Mouse (Mus musculus) adrenal gland, postnatal 10 days (tissue): ENCODE data around the gene Rbm44. TPM values are rescaled to one million over a fixed set of nuclear protein-coding genes. Genes with fewer than 3 reads are reported as not detected.
A peak's percentile ranks its signal among the peaks of the same experiment; 100 is the strongest.

Experiments
- DNase-seq: peaks from one replicate; pipeline ENCODE4 v3.0.0; 2021; ENCODE audit warnings: mixed read lengths
- long read RNA-seq, 2 experiments: library from polyadenylated mRNA; stranded (forward); transcript quantifications; one replicate each; pipeline ENCODE4 v2.0.0; 2021
- total RNA-seq, 2 experiments: library from RNA; stranded (reverse); gene quantifications; 2 replicates each; pipeline ENCODE4 v1.2.3; 2021

Rbm44 gene
- total RNA-seq: under 1 TPM; 0.21 to 0.30 TPM
- long read RNA-seq, experiment 1: 0 reads
- long read RNA-seq, experiment 2: 0 reads

DNA sequence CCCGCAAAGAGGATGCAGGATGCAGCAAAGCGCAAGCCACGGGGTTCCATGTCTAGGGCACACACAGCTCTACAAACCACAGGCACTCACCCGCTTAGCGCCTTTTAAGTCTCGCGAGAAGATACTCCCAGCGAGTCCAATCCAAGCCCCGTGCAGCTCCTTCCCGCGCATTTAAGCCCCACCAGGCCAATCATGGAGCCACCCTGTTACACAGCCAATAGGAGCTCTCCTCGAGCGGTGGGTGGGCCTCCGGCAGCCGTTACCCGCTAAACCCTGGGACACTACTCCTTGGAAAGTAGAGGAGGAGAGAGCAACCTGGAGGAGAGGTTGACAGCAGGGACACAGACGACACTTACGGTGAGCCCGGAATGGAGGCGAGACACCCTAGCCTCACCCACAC is at the start of gene Rbm44:
Rbm44 (plus strand) TSS at position 277 of the 400 bp plus-strand sequence.
- DNase-seq: no peak

DNA sequence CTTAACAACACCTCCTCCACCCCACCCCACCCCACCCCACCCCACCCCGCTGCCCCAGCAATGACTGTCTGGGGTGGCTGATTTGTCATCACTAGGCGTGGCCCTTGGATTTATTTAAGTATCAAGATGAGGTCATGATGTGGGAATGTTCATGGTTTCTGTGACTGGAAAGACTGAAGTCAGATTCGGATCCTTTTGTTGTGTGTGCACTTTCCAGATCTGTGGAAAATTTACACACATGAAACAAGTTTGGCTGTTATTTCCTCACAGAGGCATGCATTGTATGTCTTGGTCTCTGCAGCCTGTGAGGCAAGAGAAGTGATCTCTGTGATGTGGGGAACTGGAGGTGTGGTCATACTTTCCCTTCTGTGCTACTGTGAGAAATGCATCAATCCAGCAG is 49.6 kb upstream of the Rbm44 start:
- no peak for DNase-seq

DNA sequence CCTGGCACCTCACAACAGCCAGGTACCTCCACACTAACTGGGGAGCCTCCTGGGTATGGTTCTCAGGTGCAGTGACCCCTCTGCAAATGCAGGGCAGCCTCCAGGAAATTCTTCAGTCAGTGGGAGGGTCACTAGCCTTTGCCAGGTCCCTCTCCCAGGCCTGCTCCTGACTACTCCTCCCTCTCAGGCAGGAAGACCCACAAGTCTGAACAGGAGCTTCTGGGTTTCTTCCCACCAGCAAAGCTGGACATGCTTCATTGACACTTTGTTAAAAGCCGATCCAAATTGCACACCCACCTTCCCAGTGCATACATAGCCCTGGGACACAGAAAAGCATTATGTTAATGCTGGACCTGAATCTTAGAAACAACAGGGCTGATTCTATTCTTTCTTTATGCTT is 49.0 kb upstream of the Rbm44 start:
- no peak for DNase-seq

DNA sequence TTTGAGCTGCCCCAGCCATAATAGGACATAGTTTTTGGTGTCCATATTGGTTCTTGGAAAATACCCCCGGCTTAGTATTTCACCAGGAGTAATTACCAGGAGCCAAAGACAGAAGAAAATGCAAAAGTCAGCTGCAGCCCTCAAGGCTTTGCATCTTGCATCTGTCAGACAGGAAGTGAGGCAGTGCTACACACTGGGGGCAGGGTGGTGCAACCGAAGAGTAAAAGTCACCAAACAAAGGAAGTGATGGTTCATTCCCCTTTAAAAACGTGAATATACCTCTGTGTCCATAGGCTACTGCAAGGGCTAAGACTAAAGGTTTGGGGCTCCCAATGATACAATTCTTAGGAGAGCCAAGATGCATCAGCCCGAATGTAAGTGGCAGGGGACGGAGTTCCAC is 48.4 kb upstream of the Rbm44 start:
- DNase-seq: no peak

DNA sequence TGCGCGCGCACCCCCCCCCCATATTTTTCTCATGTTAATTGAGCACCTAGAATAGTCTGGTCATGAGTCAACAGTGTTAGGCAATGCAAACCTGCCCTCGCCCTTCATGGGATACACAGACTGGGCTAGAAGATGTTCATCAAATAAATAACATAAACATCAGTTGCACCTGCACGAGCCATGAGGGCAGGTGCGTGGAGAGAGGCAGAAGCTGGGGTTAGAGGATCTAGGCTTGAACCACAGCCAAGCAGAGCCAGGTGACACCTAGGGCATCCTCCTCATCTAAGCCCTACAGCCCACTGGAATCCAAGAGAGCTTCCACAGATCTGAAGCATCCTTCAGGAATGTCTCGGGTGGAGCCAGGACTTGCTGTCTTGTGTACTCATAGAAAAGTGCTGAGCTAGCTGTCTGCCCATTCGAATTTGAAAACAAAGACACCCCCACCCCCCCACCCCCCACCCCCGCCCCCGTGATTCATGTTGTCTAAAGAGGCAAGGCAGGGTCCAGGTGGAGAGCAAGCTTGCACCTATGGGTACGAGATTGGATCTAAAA is 47.5 kb upstream of the Rbm44 start:
- DNase-seq: no peak

DNA sequence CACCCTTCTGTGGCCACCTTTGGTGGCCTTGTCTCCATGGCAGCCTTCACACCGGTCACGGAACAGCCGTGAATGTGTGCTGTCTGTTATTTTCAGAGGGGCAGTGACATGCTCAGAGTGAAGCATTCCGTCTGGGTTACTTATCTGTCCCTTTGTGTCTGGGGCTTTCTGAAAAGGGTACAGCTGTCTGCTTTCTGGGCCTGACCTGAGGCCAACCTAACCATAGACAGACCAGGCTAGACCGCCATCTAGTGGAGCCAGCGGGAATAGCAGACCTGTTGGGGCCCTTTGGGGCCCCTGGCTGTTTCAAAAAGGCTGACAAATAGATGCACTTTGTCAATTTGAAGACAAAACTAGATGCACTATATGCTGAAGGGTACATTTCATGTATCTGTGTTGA is 46.0 kb upstream of the Rbm44 start:
- DNase-seq: peak; percentile 85

DNA sequence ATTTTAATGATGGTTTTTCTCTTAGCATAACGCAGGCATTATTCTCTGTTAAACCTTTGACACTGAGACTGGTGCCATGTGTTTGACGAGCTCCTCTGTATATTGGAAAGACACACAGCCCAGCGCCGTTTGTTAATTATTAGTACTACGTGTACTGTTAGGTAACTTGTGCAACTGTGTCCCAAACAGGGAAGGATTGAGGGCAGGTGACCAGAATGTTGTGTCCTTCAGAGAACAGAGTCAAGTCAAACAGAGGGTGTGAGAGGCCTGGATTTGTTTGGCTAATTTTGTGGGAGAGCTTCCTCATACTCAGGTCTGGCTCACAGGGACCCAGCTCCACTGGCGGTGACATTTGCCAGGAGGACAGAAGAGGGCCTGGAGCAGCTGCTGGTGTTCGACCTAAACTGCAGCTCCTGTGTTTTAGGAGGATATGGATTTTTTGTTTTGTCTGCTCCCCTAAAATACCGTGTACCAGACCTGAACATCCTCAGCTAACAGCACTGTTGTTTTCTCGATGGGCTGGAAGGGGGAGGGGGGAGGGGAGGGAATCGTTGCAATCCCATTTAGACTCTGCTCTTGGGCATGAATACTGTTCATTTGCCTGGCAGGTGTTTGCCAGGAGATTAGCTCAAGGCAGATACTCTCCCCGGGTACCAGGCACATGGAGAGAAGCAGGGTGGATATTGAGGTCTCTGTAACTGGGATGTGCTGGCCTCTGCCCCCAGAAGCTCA is 43.0 kb upstream of the Rbm44 start:
- DNase-seq: no peak

DNA sequence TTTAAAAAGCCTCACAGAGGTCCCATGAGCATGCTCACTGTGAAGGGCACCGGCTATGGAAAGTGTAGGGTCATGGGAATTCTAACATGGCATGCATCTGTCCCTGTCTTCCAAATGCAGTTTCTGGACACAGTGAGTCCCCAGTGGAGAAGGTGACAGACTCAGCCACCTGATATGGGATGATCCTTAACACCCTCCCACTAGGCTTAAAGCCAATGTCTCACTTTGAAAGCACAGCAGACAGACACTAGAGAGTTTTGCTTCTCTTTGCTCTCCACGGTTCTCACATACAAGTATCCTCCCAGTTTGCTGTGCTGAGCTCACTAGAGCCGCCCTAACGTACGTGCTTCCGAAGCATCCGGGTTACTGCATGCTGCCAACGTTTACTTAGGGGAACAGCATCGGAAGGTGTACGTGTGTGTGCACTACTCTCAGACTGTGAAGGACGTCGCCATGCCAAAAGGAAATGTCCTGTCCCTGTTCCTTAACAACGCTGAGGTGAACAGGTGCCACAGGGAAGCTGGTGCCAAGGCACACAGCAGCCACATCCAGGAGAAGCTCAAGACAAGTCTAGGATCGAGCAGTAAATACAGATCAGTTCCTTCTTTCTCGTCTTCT is 41.4 kb upstream of the Rbm44 start:
- DNase-seq: no peak

DNA sequence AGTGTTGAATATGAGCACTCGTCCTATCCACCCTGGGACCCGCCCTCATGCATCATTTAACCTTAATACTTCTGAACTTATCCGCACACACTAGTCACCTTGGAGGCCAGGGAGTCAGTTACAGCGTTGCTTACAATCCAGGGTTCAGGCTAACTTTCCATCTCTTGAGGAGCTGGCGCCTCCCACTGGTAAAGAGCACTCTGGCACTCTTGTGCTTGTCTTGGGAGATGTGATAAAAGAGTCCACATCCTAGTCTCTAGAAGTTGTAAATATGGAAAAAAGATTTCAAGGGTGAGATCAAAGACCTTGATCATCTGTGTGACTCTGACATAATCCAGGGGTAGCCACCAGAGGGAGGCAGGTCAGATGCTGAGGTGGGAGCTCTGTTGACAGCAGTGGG is 37.3 kb upstream of the Rbm44 start:
- DNase-seq: no peak

DNA sequence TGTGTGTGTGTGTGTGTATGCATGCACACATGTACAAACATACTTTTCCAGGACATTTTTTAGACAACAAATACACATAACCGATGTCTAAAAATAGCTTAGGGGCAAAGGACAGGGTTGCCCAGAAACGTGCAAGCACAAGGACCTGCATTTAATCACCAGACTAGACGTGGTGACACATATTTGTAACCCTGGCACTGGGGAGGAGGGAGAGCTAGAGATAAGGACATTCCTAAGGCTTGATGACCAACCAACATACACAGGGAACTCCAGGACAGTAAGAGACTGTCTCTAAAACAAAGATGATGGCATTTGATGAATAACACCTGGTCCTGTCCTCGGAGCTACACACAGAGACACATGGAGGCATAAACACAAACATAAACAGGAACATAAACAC is 35.6 kb upstream of the Rbm44 start:
- peak; percentile 34 for DNase-seq

DNA sequence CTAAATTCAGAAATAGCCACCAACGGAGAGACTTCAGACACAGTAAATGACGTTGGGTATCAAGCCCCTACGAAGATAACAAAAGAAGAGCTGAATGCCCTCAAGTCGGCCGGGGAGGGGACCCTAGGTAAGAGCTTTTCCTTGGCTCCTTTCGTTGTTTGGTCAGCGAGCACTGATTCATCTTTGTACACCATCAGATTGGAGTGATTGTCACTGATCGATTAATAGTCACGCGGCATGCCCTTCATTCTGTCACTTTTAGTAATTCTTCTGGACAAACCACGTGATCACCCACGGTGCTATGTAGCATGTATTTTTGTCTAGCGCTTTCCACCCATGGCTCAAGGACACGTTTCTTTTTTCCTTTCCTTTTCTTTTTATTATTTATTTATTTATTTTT is 32.7 kb upstream of the Rbm44 start:
- no peak for DNase-seq

DNA sequence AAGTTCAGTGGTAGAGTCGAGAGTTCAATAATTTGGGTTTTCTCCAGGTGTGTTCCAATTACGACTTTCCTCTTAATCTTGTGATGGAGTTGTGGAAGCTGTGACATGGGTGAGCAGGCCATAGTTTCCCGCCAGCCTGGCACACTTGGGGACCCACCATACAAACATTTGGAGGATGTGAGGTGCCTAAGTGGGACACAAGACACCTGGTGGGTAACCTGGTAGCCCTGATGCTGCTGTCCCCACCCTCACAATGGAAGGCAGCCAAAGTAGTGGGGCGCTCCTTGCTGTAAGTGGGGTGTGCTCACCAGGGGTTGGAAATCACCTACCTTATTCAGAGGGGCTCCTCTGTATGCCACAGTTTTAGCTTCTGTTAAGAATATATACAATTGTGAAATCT is 32.3 kb upstream of the Rbm44 start:
- DNase-seq: no peak

DNA sequence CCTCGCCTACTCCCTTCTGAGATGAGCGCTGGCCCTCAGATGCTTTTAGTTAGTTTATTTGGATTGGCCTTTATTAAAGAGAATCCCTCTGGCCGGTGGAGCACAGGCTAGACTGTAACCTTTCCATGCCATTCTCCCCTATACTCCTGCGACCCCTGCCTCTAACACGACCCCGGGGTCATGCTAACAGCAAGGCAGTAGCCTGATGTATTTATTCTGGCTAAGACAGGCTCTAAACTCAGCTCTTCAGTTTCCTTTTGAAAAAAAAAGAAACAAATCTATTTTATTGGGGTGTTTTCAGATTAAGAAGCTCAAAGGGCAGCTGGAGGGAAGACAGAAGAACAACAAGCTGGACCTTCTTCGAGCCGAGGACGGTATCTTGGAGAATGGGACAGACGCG is 22.8 kb upstream of the Rbm44 start:
- DNase-seq: no peak

DNA sequence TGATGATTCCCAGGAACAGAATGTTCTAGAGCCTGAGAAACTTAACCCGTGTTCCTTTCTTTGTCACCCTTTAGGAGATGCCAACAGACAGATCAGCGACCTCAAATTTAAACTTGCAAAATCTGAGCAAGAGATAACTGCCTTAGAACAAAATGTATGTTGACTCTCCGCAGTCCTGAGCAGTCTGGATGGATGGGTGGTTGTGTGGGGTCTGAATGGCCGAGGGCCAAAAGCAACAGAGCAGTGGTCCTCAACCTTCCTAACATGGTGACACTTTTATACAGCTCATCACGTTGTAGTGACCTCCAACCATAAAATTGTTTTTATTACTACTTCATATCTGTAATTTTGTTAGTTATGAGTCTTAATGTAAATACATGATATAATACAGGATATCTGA is 21.9 kb upstream of the Rbm44 start:
- no peak for DNase-seq

DNA sequence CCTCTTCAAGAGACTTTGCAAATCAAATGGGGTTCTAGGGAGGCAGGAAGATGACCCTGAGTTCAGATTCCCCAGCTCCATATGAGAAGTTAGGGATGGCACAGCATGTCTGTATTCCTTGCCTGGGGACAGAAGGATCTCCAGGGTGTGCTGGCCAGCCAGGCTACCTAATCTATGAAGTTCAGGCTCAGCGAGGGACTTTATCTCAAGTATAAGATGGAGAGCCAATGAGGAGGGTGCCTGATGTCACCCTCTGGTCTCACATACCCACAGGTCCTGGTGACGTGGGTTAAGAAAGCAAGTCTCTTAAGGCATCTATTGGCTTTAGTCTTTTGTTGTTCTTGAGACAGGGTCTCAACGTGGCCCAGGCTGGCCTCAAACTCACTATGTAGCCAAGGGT is 21.4 kb upstream of the Rbm44 start:
- no peak for DNase-seq

DNA sequence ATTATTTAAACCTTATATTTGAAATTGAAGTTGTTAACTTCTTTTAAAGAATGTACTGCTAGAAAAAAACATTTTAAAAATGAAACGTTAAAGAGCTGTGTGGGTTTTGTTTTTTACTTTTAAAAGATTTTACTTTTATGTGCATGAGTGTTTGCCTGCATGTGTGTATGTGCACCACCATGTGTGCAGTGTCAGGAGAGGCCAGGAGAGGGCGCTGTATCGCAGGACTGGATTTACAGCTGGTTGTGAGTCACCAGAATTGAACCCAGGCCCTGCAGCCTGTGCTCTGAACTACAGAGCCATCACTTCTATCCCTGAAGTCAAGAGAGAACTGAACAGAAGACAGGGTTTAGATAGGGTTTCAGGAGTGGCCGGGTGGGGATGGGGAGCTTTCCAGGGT is 16.0 kb upstream of the Rbm44 start:
- no peak for DNase-seq

DNA sequence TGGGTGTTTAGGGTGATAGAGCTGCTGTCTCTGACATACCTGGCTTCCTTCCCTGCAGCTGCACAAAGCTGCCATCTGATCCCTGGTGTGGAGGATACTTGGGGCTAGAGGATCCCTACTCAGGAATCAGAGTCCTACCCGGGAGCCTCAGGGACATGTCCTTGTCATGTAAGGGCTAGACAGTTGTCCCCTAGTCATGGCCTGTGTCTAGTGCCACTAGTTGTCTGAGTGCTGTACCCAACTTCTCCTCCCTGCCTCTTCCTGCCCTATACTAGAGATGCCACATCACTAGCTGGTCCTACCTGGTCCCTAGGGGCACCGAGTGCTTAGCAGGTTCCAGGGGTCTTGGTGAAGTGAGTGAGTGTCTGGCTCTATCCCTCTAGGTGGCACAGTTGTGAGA is 7.9 kb upstream of the Rbm44 start:
- no peak for DNase-seq

DNA sequence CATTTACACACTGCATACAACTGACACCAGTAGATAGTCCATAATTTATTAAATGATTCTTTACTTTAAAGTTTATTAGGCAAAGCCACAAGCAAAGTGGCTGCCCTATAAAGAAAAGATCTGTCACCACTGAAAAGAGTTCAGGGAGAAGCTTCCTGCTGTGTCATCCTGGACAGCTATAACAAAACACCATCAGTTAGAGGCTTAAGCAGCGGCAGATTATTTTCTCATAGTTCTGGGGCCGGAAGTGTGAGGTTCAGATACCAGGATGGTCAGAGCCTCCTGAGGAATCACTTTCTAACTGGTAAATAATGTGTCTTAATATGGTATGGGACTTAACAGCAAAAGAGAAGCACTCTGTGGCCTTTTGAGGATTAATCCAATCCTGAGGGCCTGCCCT is 6.6 kb downstream of the Rbm44 start:
- no peak for DNase-seq

DNA sequence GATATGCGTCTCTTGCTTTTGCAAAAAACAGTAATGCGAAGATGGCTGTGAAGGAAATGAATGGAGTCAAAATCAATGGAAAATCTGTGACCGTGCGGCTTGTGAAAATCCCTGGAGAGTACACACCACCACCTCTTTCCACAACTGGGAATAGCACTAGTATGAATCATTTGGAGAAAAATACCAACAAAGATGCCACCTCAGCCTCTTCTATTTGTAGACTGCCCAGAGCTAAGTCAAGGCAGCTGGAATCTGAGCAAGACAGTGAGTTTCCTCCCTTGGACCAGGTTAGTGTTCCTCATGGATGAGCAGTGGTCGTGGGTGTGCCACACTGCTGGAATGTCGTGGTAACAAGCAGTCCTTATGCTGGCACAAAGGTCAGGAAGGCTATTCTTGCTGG is 21.9 kb downstream of the Rbm44 start:
- no peak for DNase-seq

DNA sequence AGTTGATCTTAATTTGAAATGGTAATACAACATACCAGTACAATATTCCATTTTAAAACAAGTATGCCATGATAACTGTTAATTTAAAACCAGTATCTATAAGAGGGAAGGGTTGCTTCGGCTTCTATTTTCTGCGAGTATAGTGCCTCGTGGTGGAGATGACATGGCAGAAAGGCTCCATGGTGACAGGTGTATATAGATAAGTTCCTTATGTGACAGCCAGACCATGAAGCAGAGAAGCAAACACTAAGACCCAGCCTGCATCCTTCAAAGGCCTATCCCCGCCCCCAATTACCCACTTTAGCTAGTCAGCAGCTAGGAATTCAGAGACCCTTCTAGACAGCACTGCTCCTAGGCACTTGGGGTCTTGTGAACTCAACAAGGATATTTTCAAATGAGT is 24.3 kb downstream of the Rbm44 start:
- DNase-seq: no peak

DNA sequence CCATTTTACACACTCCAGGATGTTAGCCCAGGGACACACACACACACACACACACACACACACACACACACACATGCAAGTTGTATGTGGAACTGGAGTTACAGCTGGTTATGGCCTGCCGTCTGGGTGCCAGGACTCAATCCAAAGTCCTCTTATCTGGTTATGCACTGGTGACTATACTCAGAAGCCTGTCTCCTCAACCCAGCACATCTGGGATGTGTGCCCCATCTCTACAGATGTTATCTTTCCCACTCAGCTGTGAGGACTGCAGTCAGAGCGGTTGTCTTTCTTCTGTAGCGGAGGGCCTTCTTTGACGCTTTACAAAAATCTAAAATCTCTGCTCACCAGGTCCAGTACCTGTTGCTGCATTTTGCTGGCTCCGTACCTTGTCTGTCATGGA is 29.9 kb downstream of the Rbm44 start:
- DNase-seq: no peak

DNA sequence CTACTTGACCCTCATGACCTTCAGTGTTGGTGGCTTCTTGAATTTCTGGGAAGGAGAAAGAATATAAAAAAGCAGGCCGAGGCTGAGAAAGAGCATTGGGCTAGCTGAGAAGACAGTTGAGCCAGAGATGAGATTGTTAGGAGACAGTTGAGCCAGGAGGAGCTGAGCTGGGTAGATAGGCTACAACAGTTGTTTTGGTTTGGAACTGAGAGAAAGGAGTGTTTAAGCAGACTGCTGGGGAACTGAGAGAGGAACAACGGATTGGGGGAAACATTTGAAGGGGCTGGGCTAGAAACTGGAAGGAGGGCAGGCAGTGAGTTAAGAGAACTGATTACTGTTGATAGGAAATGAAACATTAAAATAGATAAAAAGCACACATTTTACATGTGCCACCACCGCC is 31.1 kb downstream of the Rbm44 start:
- DNase-seq: no peak

DNA sequence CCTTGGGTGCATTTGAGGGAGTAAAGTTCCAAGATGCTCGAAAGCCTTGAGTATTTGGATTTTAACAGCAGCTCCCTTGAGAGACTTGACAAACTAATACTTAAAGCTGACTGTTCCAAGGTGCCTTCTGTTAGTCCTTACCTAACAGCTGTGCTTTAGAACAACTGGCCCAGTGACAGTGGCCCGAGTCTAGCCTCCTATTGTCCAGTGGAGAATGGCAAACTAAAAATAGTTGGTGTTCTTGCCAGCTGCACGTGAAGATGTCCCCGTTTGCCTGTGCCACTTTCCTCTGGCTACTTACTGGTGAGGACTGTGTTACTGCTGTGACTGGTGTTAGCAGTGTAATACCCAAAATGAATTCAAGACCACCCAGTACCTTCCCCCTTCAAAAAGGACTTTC is 32.0 kb downstream of the Rbm44 start:
- DNase-seq: no peak

DNA sequence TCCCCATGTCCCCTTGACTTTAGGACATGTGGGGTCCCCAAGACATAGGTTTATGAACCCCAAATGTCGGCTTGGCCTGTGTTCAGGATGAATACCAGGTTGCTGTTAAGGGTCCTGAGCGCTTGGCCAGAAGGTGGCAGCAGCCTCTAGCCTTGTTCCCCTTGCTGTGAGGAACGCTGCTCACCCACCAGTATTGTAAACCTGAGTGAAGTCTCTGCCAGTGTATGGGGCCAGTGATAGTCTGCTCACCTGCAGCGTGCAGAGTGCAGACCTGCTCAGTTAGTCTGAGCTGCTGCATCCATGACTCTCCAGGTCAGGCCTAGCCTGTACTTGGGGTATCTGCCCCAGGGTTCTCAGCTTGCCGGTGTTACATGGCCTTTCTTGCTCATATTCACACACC is 34.2 kb downstream of the Rbm44 start:
- peak; percentile 75 for DNase-seq
